Mouse (Mus musculus): ENCODE data around the gene Flot2. TPM values are rescaled to one million over a fixed set of nuclear protein-coding genes. Genes with fewer than 3 reads are reported as not detected.
"Not testable (repeated sequence)": the region's sequence is repeated elsewhere in the genome, so short reads cannot be mapped to it uniquely, and the experiment has no call there.

Flot2 gene
- total RNA-seq (2021): 10 to 100 TPM; 66.2 to 69.1 TPM
- long read RNA-seq, experiment 1, transcript Flot2-201 (11 exons, 2,621 nt): major isoform, 179 of 223 reads
- long read RNA-seq, experiment 1, transcript Flot2-202 (11 exons, 2,568 nt): minor isoform, 14 of 223 reads
- long read RNA-seq, experiment 1, partial matches to known transcripts: 15 of 223 reads
- long read RNA-seq, experiment 1, other reads (novel, unspliced or antisense): 14 of 223 reads
- long read RNA-seq, experiment 2, transcript Flot2-201 (11 exons, 2,621 nt): major isoform, 203 of 250 reads
- long read RNA-seq, experiment 2, transcript Flot2-202 (11 exons, 2,568 nt): minor isoform, 16 of 250 reads
- long read RNA-seq, experiment 2, partial matches to known transcripts: 21 of 250 reads
- long read RNA-seq, experiment 2, other reads (novel, unspliced or antisense): 8 of 250 reads

DNA sequence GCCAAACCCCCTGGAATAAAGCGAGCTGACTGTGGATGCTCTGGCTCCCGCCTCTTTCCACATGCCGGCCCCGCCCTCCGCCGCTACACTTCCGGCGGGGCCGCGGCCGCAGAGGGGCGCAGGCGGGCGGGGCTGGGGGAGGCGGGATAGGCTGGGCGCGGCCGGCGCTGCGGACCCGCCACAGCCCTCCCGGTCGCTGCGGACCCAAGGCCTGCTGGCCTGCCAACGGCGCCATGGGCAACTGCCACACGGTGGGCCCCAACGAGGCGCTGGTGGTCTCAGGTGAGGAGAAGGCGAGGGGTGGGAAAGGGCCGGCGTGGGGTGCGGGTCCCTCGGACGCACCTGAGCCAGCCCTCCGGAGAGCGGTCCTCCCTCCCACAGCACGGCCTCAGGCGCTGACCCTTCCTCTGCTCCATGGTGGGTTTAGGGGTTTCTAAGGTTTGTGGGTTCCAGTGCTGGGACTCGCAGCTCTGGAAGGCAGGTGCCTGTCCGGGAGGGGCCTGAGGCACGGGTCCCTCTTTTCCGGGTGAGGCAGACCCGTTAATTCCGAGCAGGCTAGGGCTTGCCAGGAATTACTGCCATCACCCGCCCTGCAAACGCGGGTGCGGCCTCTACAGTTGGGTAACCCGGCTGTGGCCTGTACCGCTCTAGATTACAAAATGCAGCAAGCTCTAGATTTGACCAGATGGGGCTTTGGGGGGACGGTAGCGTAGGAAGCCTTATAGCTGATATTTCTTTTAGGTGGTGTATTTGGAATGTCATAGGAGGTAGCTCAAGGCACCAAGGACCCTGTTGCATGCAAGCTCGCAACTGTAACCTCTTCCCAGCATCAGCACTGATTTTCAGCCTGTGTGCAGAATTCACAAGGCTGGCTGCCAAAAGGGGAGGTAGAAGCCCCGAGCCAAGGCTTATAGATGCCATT lies at the start of gene Flot2:
Gene Flot2 (plus strand): TSS at position 101 of the 922 bp plus-strand sequence.
- DNase-seq: peak; percentile 75 to 76
- intact Hi-C loops (cut with DNase I): no loop called here

DNA sequence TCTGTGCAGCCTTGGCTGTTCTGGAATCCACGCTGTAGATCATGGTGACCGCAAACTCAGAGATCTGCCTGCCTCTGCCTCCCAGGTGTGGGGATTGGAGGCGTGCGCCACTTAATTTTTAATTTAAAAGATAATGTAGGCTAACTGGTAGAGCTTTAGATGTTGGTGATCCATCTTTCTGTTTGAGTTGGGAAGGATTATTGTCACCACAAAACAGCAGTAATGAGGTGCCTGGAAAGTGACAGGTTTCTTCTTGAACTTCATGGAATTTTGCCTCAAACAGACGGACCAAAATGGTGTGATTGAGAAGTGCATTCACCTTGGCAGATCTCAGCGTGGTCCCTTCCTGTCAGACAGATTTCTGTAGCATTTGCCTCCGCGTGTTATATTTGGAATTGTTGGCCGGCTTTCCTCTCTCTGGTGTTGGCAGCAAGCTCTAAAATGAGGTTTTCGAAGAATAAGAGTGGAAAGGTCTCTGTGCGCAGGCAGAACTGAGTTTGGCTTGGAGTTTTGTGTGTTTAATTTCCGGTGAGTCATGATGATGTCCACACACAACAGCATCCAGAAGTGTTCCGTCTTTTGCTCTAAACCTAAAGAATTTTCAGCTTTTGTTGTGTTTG lies 48.5 kb upstream of the Flot2 start:
- DNase-seq: no peak
- intact Hi-C loops (cut with DNase I): loop anchor here (5.0 kb wide), 1 partner anchor 33 kb away; no protein-coding TSS in a partner anchor

DNA sequence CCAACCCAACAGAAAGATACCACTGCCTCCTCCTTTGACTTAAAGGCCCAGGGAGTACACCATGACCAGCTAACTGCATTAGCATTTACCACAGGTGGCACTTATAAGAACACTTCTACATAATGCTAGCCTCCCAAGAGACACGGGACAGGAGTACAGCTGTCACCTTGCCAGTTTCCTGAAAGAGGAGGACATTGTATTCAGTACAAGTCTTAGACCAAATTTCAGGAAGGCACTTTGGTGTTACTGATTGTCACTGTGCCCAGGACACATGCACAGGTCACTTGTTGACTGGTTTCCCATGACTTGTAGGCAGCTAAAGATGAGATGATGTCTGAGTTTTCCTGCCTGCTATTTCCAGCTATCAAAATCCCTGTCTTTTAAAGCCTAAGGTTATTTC lies 42.2 kb upstream of the Flot2 start:
- intact Hi-C loops (cut with DNase I): no loop called here
- DNase-seq: no peak

DNA sequence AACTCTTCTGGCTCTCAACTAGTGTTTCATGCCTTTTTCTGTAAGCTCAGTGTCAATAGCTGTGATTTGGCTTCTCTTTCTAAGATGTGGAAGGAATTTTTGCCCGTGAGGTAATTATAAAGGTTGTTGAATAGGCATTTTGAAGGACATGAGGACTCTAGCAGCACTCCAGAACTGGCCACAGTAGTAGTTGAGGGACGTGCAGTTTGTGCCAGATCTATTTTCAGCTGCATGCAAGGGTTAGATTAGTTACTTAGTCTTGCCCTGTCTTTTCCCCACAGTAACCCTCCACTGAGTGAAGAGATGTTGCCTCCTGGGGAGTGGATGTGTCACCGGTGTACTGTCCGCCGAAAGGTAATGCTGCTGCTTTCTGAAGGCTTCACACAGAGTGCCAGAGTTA lies 31.3 kb upstream of the Flot2 start:
- peak in 1 of 2 experiments; percentile 29 for DNase-seq
- intact Hi-C loops (cut with DNase I): no loop called here

DNA sequence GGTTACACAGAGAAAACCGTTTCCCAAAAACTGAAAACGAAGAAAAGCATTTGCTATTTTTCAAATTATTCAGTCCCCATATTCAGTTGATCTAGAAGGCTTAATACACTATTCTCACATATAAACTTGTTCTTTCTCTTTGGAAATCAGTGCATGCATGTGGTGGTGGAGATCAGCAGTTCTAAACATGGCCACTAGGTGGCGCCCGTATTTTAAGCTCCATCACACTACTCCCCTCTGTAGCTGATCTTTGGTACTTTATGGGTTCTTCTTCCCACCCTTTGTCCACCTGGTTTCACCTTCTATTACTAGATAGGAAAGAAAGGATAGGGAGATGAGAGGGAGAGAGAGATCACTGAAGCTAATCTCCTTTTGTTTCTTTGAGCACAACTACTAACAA lies 18.1 kb upstream of the Flot2 start:
- intact Hi-C loops (cut with DNase I): loop anchor here (2.0 to 5.0 kb wide), 2 partner anchors 32 to 157 kb away; partner anchors contain the start of genes Nek8 and Tlcd1
- DNase-seq: peak; percentile 75 to 82

DNA sequence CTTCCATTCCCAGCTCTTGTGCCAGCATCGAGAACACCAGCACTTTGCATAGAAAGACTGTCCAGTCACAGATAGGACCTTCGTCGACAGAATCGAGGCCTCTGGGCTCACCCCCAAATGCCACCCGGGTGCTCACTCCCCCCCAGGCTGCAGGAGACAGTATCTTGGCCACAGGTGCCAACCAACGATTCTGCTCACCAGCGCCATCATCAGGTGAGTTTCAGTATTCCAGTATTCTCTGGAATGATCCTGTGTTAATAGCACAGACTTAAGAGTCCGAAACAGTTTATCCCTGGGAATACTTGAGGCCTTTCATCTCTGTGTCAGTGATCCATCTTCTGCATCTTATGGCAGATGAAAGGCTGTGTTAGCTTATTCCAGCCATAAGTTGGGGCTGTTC lies 14.1 kb upstream of the Flot2 start:
- intact Hi-C loops (cut with DNase I): loop anchor here (5.0 kb wide), 1 partner anchor 36 kb away; no protein-coding TSS in a partner anchor
- peak in 1 of 2 experiments; percentile 56 for DNase-seq

DNA sequence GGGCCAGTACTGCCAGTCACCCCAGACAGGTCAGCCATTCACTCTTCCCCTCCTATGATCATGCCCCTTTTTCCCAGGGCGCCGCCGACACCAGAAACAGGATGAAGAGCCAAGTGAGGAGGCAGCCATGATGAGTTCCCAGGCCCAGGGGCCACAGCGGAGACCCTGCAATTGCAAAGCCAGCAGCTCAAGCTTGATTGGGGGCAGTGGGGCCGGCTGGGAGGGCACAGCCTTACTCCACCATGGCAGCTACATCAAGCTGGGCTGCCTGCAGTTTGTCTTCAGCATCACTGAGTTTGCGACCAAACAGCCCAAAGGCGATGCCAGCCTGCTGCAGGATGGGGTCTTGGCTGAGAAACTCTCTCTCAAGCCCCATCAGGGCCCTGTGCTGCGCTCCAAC lies 8.5 kb upstream of the Flot2 start:
- intact Hi-C loops (cut with DNase I): no loop called here
- no peak for DNase-seq

DNA sequence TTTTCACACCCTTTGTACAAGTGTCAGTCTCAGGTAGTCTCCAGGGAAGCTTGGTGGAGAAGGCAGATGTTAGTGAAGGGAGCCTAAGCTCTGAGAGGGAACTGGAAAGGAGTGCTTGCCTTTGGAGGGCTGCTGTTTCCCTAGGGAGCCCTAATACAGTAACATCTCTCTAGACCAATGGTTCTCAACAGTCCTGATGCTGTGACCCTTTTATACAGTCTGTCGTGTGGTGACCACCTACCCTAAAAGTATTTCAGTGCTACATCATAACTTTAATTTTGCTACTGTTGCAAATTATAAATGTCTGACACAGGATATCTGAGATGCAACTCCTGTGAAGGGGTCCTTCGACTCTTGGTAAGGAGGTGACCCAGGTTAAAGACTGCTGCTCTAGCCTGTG lies 7.1 kb upstream of the Flot2 start:
- intact Hi-C loops (cut with DNase I): no loop called here
- no peak for DNase-seq

DNA sequence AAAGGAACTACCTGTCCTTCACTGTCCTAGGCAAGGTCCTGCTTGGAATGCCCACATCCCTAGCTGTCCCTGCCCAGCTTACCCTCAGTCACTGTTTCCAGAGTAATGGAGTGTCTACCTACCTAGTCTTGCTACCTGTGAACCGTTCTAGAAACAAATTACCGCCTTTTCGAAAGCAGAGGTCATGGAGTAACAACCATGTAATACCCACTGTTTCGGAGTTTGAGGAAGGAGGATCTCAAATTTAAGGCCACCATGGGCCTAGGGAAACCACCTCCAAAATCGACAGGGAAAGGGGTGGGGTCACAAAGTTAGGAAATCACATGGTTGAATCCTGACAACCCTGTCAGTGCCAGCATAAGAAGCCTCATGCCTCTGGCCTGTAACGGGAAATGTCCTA lies 6.3 kb upstream of the Flot2 start:
- DNase-seq: no peak
- intact Hi-C loops (cut with DNase I): no loop called here

DNA sequence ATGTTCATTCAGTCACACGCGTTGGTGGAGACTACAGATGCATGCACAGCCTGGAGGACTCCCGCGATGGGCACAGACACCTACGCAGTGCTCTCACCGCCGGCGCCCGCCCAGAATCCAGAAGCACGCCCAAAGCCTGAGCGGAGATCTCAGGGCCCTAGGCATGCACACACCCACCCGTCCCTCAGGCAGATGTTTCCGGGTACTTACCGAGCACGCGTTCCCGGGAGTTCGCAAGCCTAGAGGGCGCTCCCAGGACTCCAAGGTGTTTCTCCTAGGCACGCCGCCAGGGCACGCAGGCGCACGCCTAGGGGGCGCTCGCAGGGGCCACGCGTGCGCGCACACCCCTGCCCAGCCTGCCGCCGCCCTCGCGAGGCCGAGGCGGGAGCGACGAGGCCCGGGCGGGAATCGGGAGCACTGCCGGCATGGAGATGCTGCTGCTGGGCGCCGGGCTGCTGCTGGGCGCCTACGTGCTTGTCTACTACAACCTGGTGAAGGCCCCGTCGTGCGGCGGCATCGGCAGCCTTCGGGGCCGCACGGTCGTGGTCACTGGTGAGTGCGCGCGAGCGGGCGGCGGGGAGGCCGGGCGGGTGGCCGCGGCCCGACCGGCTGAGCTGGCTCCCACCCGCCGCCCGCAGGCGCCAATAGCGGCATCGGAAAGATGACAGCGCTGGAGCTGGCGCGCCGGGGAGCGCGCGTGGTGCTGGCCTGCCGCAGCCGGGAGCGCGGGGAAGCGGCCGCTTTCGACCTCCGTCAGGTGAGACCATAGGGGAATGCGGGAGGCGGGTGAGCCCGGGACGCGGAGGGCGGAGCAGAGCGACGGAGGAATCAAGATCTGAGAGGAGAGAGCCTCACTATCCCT lies 5.6 kb upstream of the Flot2 start, which contains the start of gene Dhrs13:
Gene Dhrs13 (plus strand): TSS at position 334 of the 862 bp plus-strand sequence.
- peak; percentile 95 to 96 for DNase-seq
- intact Hi-C loops (cut with DNase I): no loop called here

DNA sequence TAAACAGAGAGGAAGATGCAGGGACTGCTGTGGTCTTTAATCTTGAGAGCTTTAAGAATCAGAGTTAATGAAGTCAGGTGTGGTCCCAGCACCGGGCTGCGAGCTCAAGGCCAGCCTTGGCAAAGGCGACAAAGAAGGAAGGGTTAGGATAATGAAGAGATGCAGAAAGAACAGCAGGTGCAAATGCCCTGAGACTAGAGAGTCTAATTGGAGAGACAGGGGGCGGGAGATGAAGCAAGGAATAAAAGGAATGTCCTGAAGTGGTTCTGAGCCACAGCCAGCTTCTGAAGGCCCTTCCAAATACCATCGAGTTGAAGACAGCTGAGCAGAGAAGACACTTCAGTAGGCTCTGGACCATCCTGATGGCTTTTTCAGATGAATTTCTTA lies 4.9 kb upstream of the Flot2 start:
- no peak for DNase-seq
- intact Hi-C loops (cut with DNase I): no loop called here

DNA sequence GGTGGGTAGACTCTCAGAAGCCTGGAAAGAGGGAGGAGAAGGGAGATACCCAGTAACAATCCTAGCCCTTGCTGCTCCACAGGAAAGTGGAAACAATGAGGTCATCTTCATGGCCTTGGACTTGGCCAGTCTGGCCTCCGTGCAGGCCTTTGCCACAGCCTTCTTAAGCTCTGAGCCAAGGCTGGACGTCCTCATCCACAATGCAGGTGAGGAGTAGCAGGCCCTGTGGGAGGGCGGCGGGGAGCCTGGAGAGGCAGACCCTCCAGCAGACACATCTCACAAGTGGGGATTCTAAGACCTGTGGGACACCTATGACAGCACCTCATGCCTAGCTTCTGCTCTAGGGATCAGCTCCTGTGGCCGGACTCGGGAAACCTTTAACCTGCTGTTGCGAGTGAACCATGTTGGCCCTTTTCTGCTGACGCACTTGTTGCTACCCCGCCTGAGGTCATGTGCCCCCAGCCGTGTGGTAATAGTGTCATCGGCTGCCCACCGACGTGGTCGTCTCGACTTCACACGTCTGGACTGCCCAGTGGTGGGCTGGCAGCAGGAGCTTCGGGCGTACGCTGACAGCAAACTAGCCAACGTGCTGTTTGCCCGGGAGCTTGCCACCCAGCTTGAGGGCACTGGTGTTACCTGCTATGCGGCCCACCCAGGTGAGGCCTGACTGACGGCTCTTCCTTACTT lies 3.7 kb upstream of the Flot2 start:
- intact Hi-C loops (cut with DNase I): no loop called here
- no peak for DNase-seq

DNA sequence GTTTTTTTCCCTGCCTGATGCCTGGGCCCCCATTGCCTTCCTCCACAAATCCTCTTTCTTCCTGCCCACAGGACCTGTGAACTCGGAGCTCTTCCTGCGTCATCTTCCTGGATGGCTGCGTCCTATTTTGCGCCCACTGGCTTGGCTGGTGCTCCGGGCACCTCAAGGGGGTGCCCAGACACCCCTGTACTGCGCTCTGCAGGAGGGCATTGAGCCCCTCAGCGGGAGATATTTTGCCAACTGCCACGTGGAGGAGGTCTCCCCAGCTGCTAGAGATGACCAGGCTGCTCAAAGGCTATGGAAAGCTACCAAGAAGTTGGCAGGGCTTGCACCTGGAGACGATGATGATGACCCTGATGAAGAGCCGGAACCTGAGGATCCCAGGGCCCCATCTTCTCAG lies 940 bp upstream of the Flot2 start:
- intact Hi-C loops (cut with DNase I): no loop called here
- DNase-seq: no peak

DNA sequence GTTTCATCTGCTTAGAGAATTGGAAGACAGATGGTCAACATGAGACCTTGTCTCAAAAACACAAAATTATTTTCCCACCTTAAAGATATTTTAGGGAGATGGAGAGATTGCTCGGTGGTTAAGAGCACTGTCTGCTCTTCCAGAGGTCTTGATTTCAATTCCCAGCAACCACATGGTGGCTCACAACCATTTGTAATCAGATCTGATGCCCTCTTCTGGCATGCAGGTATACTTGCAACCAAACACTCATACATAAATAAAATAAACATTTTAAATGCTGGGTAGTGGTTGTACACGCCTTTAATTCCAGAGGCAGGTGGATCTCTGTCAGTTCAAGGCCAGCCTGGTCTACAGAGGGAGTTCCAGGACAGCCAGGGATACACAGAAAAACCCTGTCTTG lies 3.1 kb downstream of the Flot2 start:
- no peak for DNase-seq
- intact Hi-C loops (cut with DNase I): no loop called here

DNA sequence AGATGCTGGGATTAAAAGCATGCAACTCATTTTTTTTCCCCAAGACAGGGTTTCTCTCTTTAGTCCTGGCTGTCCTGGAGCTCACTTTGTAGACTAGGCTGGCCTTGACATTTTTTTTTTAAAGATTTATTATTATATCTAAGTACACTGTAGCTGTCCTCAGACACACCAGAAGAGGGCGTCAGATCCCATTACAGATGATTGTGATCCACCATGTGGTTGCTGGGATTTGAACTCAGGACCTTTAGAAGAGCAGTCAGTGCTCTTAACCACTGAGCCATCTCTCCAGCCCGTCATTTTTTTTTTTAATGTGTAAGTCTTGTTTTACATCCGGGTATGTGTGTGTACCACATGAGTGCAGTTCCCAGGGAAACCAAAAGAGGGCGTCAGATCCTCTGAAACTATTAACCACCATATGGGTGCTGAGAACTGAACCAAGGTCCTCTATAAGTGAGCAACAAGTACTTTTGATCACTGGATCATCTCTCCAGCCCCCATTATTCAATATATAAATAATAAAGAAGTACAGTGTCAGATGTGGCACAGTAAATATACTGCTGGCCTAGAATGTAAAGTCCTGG lies 4.6 kb downstream of the Flot2 start:
- intact Hi-C loops (cut with DNase I); DNase-seq: not testable (repeated sequence)

DNA sequence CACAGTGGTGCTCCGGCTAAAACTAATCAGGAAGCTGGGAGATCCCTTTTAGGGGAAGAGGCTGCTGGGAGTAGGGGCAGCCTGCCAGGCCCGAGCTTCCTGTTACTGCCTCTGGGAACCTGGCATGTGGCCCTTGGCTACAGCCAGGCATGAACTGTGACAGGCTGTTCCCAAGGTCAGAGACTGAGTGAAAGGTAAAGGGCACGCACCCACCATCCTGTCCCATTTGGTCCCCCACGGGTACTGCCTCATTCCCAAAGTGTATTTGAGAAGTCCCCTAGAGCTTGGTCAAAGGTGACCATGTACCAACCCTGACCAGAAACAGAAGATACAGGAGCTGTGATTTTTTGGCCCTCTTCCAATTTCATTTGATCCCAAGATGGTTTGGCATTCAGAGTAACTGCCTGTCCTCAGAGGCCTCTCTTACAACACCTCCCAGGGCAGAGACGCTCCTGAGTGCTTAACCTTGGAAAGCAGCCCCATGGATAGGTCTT lies 7.1 kb downstream of the Flot2 start:
- intact Hi-C loops (cut with DNase I): no loop called here

DNA sequence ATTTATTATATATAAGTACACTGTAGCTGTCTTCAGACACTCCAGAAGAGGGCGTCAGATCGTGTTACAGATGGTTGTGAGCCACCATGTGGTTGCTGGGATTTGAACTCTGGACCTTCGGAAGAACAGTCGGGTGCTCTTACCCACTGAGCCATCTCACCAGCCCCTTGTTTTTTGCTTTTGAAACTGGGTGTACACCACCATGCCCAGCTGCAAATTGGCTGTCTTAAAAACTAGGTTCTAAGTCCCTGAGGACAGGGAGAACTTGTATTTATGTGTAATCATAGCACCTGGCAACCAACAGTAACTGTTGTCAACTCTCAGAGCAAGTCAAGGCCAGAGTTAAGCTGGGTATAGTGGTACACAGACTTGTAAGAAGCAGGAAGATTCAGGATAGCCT lies 10.9 kb downstream of the Flot2 start:
- intact Hi-C loops (cut with DNase I); DNase-seq: not testable (repeated sequence)

More for the DNA sequence above, 7.1 kb downstream of the Flot2 start:
- DNase-seq: peak; percentile 86 to 91

DNA sequence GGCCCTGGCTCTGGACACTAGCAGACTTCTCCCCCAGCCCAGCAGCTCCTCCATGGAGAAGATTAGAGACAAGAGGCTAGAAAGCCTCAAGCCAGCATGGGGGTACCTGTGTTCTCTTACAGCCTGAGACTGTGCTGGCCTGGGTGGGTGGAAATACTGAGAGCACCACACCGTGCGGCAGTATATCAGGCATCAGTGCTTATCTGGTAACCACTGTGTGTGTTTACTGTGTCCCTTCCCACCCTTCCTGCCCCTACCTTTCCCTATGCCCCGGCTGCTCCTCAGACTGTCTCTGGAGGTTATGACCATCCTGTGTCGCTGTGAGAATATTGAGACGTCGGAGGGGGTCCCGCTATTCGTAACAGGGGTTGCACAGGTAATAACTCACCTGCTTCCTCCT lies 15.3 kb downstream of the Flot2 start:
- intact Hi-C loops (cut with DNase I): no loop called here
- no peak for DNase-seq

DNA sequence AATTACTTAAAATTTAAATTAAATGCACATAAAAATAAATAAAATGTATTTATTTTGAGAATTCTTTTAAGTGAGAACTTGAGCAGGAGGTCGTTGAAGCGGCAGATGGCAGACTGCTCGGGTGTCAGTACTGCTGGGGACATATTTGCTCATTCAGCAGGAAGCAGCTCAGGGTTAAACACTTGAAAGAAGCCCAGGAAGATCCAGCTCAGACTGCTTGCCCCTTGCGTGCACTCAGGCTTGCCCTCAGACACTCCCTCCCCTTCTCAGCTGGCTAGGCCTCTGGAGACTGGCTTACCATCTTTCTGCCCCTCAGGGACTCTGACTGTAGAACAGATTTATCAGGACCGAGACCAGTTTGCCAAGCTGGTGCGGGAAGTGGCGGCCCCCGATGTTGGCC lies 19.2 kb downstream of the Flot2 start:
- DNase-seq: no peak
- intact Hi-C loops (cut with DNase I): no loop called here

Measured in heart, postnatal 14 days (tissue).